Mouse (Mus musculus): ENCODE results near the gene Mtmr6. TPM values are rescaled to one million over a fixed set of nuclear protein-coding genes. Genes with fewer than 3 reads are reported as not detected.
"Not testable (repeated sequence)": the region's sequence is repeated elsewhere in the genome, so short reads cannot be mapped to it uniquely, and the experiment has no call there.

Mtmr6 gene
- total RNA-seq, 2 experiments from 2014 or later: 104 TPM

GRCm38 (mm10) chr14:60275301-60276276 is 10.6 kb downstream of the Mtmr6 start:
- intact Hi-C loops (cut with DNase I): no loop called here
- no peak for DNase-seq (ENCODE audit: extremely low spot score in 1 of 2, low spot score in 2 of 2)

DNA sequence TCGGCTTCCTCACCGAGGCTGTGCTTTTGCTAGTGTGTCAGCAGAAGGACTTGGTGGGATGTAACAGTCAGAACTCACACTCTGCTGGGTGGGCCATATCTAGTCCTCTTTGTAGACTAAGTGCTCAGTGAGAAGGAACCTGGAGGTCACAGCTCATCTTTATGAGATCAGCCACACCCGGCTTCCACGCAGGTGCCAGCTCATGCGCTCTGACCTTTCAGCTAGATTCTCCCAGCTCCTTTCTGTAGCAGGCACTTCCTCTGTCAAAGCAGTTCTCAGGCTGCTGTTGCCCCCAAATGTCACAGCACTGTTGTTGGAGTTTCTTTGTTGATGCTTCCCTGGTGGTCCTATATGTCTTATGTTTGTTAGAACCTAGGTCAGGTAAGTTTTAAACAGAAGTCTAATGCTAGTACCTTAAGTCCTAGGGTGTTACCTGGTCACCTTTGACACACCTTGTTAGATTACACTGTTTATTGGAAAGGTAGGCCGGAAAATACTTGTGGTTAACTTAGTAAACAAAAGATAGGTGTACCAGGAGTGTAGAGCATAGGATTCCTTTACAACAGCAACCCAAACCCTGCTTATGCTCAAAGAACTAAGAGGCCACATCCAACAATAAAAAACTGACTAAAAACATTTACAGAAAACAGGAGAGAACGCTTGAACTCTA is 21.3 kb downstream of the Mtmr6 start:
- no peak for DNase-seq (ENCODE audit: extremely low spot score in 1 of 2, low spot score in 2 of 2)
- intact Hi-C loops (cut with DNase I): no loop called here

DNA sequence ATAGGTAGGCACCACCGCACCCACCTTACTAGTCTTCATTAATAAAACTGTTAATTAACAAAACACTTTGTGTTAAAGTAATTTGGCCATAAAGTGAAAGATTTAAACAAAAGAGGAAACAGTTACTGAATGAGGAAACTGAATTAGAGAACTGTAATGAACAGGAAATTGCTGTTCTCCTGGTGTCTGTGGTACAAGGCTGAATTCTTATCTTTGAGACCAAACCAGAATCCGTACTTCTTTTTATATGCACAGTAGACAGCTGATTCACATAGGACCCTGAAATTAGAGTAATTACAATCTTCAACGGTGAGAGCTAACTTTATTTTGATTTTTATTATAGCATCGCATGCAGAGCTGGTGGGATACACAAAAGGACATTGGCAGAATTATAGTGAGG is 25.3 kb downstream of the Mtmr6 start:
- DNase-seq (ENCODE audit: extremely low spot score in 1 of 2, low spot score in 2 of 2): no peak
- intact Hi-C loops (cut with DNase I): no loop called here

- no peak for DNase-seq (ENCODE audit: extremely low spot score in 1 of 2, low spot score in 2 of 2)
- intact Hi-C loops (cut with DNase I): no loop called here
Observed at GRCm38 (mm10) chr14:60295531-60295930, 30.5 kb downstream of the Mtmr6 start.

DNA sequence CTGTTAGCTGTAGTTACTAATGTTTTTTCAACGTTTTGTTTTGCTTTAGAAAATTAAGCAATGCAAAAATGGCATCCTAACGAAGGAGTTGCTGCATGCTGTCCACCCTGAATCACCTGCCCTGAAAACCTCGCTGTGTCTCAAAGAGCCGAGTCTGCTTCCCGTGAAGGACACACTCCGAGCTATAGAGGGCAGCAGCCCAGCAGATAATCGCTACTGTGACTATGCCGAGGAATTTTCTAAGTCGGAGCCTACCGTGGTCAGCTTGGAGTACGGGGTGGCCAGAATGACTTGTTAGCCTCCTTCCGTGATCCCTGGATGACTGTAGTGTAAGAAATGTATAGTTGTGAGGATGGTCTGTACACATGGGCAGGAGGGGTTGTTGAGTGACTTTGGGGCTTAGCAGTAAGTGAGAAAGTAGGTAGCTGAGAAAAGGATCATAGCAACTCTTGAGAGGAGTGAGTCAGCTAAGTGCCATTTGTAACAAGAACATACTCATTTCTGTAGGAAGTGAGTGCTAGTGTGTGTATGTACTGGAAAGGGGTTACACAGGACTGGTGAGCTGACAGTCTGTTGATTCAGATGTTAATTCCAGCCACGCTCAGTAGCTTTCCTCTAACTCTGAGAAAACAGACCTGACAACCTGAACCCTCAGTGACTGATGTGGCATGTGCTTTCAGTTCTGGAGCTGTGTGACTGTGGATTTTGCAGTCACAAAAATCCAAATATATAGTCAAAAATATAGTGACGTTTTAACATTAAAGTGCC is 35.4 kb downstream of the Mtmr6 start:
- no peak for DNase-seq (ENCODE audit: extremely low spot score in 1 of 2, low spot score in 2 of 2)
- intact Hi-C loops (cut with DNase I): loop anchor here (5.0 kb wide), 1 partner anchor 82 kb away; no protein-coding TSS in a partner anchor

GRCm38 (mm10) chr14:60301024-60301423 is 36.0 kb downstream of the Mtmr6 start:
- intact Hi-C loops (cut with DNase I): loop anchor here (5.0 kb wide), 1 partner anchor 81 kb away; no protein-coding TSS in a partner anchor

GRCm38 (mm10) chr14:60302441-60302840 is 37.4 kb downstream of the Mtmr6 start:
- no peak for DNase-seq (ENCODE audit: extremely low spot score in 1 of 2, low spot score in 2 of 2)
- intact Hi-C loops (cut with DNase I): loop anchor here (5.0 kb wide), 1 partner anchor 80 kb away; no protein-coding TSS in a partner anchor

More at GRCm38 (mm10) chr14:60301024-60301423, 36.0 kb downstream of the Mtmr6 start:
- DNase-seq (ENCODE audit: extremely low spot score in 1 of 2, low spot score in 2 of 2): no peak

- intact Hi-C loops (cut with DNase I): loop anchor here (5.0 kb wide), 1 partner anchor 78 kb away; no protein-coding TSS in a partner anchor
- DNase-seq (ENCODE audit: extremely low spot score in 1 of 2, low spot score in 2 of 2): peak in 1 of 2 experiments; percentile 5
Observed at GRCm38 (mm10) chr14:60304441-60305220, 39.6 kb downstream of the Mtmr6 start.

DNA sequence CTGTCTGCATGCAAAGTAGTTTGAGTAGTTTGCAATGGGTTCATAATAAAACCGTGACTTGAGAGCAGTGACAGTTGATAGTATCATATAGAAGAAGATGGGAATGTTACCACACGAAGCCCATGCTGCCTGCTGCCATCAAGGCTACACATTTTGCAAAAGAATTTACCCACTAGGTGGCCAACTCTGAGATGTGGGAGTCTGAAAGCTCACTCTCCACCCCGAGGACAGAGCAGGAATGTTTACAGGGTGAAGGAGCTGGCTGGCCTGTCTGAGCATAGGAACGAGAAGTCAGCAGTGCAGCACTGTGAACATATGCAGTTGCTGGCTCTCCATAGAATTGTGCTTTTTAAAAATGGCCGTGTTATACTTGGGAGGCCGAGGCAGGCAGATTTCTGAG is 43.1 kb downstream of the Mtmr6 start:
- intact Hi-C loops (cut with DNase I): no loop called here
- peak in 1 of 2 experiments; percentile 13 for DNase-seq (ENCODE audit: extremely low spot score in 1 of 2, low spot score in 2 of 2)

DNA sequence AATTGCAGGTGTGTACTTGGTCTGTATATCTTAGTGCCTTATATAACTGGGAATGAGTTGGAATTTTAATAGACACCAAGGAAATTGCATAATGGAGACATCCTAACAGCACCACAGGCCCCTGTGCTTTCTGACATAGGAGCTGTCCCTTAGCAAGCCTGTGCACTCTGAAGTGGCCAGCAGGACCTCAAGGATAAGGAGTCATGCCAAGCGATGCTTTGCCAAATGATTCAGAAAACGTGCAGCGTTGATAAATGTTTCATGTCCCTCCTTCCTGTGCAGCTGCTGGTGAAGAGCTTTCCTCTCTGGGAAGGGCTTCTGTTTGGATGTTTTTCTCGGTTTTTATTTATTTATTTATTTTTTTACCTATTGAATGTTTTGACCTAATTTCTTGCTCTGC is 45.7 kb downstream of the Mtmr6 start:
- intact Hi-C loops (cut with DNase I): loop anchor here (10.0 kb wide), 1 partner anchor 54 kb away; no protein-coding TSS in a partner anchor
- DNase-seq (ENCODE audit: extremely low spot score in 1 of 2, low spot score in 2 of 2): no peak

DNA sequence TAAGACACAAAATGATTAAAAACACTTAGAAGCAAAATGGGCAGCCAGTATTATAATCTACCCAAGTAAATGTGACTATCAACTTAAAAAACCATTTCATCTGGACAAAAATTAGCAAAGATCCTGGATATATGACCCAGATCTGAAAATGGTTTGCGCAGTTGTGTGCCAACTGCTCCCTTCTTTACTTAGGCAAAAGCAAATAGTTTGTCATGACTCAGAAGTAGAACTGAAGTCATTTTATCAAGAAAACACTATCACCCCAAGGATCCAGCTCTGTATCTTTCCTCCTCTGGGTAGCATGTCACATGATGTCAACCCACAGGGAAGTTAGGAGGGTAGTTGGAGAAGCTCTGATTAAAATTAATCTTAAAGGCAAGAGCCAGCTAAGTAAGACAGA is 54.2 kb downstream of the Mtmr6 start:
- intact Hi-C loops (cut with DNase I): loop anchor here (10.0 kb wide), 1 partner anchor 46 kb away; no protein-coding TSS in a partner anchor
- no peak for DNase-seq (ENCODE audit: extremely low spot score in 1 of 2, low spot score in 2 of 2)

DNA sequence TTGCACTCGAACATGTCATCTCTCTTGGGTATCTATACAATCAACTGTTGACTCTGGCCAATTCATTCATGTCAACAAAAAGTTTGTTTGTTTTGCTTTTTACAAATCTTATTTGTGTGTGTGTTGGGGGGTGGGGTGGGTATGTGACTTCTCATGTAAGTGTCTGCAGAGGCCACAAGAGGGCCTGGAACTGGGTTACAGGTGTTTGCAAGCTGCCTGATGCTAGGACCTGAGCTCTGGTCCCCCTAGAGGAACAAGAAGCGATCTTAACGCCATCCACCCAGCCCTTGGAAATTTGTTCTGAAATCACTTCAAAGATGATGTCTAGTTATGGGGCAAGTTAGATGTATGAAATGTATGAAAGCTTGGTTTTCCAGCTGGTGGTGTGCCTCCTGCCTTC is 55.8 kb downstream of the Mtmr6 start:
- intact Hi-C loops (cut with DNase I): no loop called here
- no peak for DNase-seq (ENCODE audit: extremely low spot score in 1 of 2, low spot score in 2 of 2)

DNA sequence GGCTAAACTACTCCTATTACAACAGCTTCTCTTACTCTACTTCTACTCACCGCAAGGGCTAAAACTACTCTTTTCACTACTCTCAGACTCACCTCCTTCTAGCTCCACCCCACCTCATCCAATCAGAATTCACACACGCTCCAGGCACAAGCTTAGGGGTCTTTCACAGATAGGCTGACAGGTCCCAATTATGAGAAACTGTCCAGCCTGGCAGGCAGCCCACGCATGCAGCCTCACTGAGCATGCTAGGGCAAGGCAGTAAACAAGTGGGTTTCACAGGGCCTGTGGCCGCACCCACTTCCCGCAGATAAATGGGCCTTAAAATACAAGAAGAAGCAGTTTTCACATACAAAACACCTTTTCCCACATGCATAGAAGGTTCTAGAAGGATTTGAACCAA is 75.0 kb downstream of the Mtmr6 start:
- peak in 1 of 2 experiments; percentile 34 for DNase-seq (ENCODE audit: extremely low spot score in 1 of 2, low spot score in 2 of 2)
- intact Hi-C loops (cut with DNase I): not testable (repeated sequence)

DNA sequence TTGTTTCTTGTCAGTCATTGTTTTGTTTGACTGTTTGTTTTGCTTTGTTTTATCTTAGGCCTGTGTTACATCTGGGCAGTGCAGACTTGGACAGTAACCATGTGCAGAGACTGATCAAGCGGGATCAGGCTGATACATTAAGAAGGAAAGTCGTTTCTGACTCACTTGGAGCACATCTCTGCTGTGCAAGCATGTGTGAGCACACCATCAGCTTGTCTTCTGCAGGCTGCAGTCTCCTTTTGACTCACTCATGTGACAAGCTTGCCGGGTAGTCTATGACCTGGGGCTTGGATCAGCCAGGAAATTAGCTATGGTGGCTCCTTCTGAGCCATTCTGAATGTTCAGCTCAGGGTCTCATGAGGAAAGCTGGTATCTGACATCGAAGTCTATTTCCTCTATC is 75.5 kb downstream of the Mtmr6 start:
- no peak for DNase-seq (ENCODE audit: extremely low spot score in 1 of 2, low spot score in 2 of 2)
- intact Hi-C loops (cut with DNase I): no loop called here

DNA sequence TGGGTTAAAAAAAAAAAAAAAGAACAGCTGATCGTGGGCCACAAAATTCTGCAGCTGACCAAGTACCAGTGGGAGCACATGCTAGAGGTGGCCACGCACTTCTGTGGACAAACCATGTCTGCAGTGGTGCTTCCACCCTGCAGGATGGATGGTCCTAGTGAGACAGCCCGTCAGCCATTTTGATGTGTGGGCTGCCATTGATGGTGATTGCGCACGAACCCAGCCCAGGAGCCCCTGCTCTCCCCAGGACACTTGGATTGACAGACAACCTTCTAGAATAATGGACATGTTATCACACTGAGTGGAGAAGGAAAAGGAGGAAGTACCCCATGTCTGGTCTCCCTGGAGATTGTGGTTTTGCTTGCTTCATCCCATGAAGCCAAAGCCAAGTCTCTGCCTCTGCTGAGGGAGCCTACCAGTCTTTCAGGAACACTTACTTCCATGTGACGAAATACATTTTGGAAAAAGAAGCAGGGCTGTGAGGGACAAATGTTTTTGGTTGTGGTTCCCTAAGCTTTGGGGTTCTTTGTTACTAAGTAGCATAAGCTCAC is 80.4 kb downstream of the Mtmr6 start:
- DNase-seq (ENCODE audit: extremely low spot score in 1 of 2, low spot score in 2 of 2): no peak
- intact Hi-C loops (cut with DNase I): no loop called here

Data from left cerebral cortex, postnatal 10 days (tissue).